Mouse (Mus musculus) neural tube, embryonic 14.5 days (tissue): ENCODE data around the gene Fbxl17. TPM values are rescaled to one million over a fixed set of nuclear protein-coding genes. Genes with fewer than 3 reads are reported as not detected.

Experiments
- ATAC-seq: fragments of 200-750 bp; cut with Nextera tagmentation; 2 replicates; pipeline ENCODE4 v1.8.0; 2017; ENCODE audit warnings: low read depth, mild to moderate bottlenecking, moderate TSS enrichment, moderate library complexity
- H3K27ac ChIP-seq: fragments of 300-500 bp; sonication (generic); 2 replicates; pipeline ENCODE4 v1.5.1; 2014; ENCODE audit warnings: low read depth, mild to moderate bottlenecking, control low read depth, low read length, moderate library complexity, mixed read lengths
- H3K27me3 ChIP-seq: fragments of 300-500 bp; sonication (generic); 2 replicates; pipeline ENCODE4 v1.6.1; 2014; ENCODE audit warnings: low read length; ENCODE audit not compliant: control insufficient read depth, insufficient read depth
- H3K36me3 ChIP-seq: fragments of 300-500 bp; sonication (generic); 2 replicates; pipeline ENCODE4 v1.6.1; 2014; ENCODE audit warnings: low read length, mixed read lengths; ENCODE audit not compliant: control insufficient read depth, insufficient read depth
- H3K4me1 ChIP-seq: fragments of 300-500 bp; sonication (generic); 2 replicates; pipeline ENCODE4 v1.6.1; 2014; ENCODE audit warnings: low read length; ENCODE audit not compliant: control insufficient read depth, insufficient read depth
- H3K4me2 ChIP-seq: fragments of 300-500 bp; sonication (generic); 2 replicates; pipeline ENCODE4 v1.6.1; 2014; ENCODE audit warnings: mild to moderate bottlenecking, low read depth, low read length, control low read depth
- H3K4me3 ChIP-seq: fragments of 300-500 bp; sonication (generic); 2 replicates; pipeline ENCODE4 v1.5.1; 2014; ENCODE audit warnings: low read depth, low read length, control low read depth, mixed read lengths
- H3K9ac ChIP-seq: fragments of 300-500 bp; sonication (generic); replicated peaks from 2 replicates; pipeline ENCODE4 v1.6.1; 2014; ENCODE audit warnings: low read depth, mild to moderate bottlenecking, control low read depth, low read length, mixed read lengths
- H3K9me3 ChIP-seq: fragments of 300-500 bp; sonication (generic); 2 replicates; pipeline ENCODE4 v1.6.1; 2016; ENCODE audit warnings: low read length; ENCODE audit not compliant: control insufficient read depth
- WGBS: fragments of 180-500 bp; shearing (Covaris S2); extraction: QIAGEN DNeasy Blood & Tissue Kit; methylation state at CpG from one replicate; pipeline ENCODE4 v1.1.7; 2014; 5-methylcytosine and 5-hydroxymethylcytosine counted together
- polyA plus RNA-seq: library from polyadenylated mRNA; unstranded; fragments of >200 nt; fragmentation: Nextera tagmentation; extraction: Ambion mirVana; gene quantifications from 2 replicates; pipeline ENCODE4 v1.2.1, GENCODE M21; 2014

The Fbxl17 gene
- polyA plus RNA-seq, 1 experiment from 2014 or later, result 17.4 TPM

- H3K36me3 ChIP-seq, result no peaks in the 10 kb centered on the region
These were observed 409.7 kb downstream of the Fbxl17 start for GRCm38 (mm10) chr17:63090112-63090511.

GRCm38 (mm10) chr17:63087265-63087664, 412.6 kb downstream of the Fbxl17 start:
- Histone ChIP-seq H3K27me3 (no peaks in the 10 kb centered on the region), H3K36me3 (no peaks in the 10 kb centered on the region), H3K9ac (no peak overlapping the region), H3K9me3 (no peaks in the 10 kb centered on the region), H3K27ac (no peak overlapping the region), H3K4me2 (no peak overlapping the region), H3K4me1 (no peaks in the 10 kb centered on the region), H3K4me3 (no peak overlapping the region)
- WGBS, result 79% methylated on average over 10 of the region's 10 CpGs
- no peak for ATAC-seq

More at GRCm38 (mm10) chr17:63090112-63090511, 409.7 kb downstream of the Fbxl17 start:
- Histone ChIP-seq H3K4me2 (no peak overlapping the region), H3K27ac (no peak overlapping the region), H3K4me1 (no peaks in the 10 kb centered on the region), H3K9me3 (no peaks in the 10 kb centered on the region), H3K9ac (no peak overlapping the region), H3K27me3 (no peaks in the 10 kb centered on the region), H3K4me3 (no peak overlapping the region)
- 89% methylated on average over 3 of the region's 3 CpGs for WGBS
- no peak for ATAC-seq

GRCm38 (mm10) chr17:63086526-63086925, 413.3 kb downstream of the Fbxl17 start:
- WGBS, result 69% methylated on average over 3 of the region's 3 CpGs

GRCm38 (mm10) chr17:63085227-63085626, 414.6 kb downstream of the Fbxl17 start:
- ATAC-seq, result no peak
- H3K27ac ChIP-seq, result no peak overlapping the region
- H3K36me3 ChIP-seq, result no peaks in the 10 kb centered on the region
- H3K4me1 ChIP-seq, result no peaks in the 10 kb centered on the region
- H3K4me2 ChIP-seq, result no peak overlapping the region
- no peaks in the 10 kb centered on the region for H3K27me3 ChIP-seq
- 96% methylated on average over 6 of the region's 6 CpGs for WGBS
- no peaks in the 10 kb centered on the region for H3K9me3 ChIP-seq
- no peak overlapping the region for H3K4me3 ChIP-seq
- no peak overlapping the region for H3K9ac ChIP-seq

More at GRCm38 (mm10) chr17:63086526-63086925, 413.3 kb downstream of the Fbxl17 start:
- H3K9me3 ChIP-seq, result no peaks in the 10 kb centered on the region
- H3K27ac ChIP-seq, result no peak overlapping the region
- H3K9ac ChIP-seq, result no peak overlapping the region
- no peaks in the 10 kb centered on the region for H3K27me3 ChIP-seq
- H3K4me3 ChIP-seq, result no peak overlapping the region
- no peaks in the 10 kb centered on the region for H3K36me3 ChIP-seq
- no peaks in the 10 kb centered on the region for H3K4me1 ChIP-seq
- no peak overlapping the region for H3K4me2 ChIP-seq
- no peak for ATAC-seq

GRCm38 (mm10) chr17:63079087-63079486, 420.7 kb downstream of the Fbxl17 start:
- 63% methylated on average over 5 of the region's 5 CpGs for WGBS
- H3K4me1 ChIP-seq, result peaks cover 13% of the 10 kb centered on the region
- no peak overlapping the region for H3K4me3 ChIP-seq
- H3K36me3 ChIP-seq, result no peaks in the 10 kb centered on the region
- ATAC-seq, result no peak
- no peak overlapping the region for H3K27ac ChIP-seq
- H3K9me3 ChIP-seq, result no peaks in the 10 kb centered on the region
- no peak overlapping the region for H3K9ac ChIP-seq
- H3K27me3 ChIP-seq, result no peaks in the 10 kb centered on the region
- no peak overlapping the region for H3K4me2 ChIP-seq

GRCm38 (mm10) chr17:63077509-63077908, 422.3 kb downstream of the Fbxl17 start:
- 68% methylated on average over 5 of the region's 5 CpGs for WGBS
- no peaks in the 10 kb centered on the region for H3K36me3 ChIP-seq
- H3K4me3 ChIP-seq, result no peak overlapping the region
- no peak overlapping the region for H3K9ac ChIP-seq
- H3K4me1 ChIP-seq, result peaks cover 13% of the 10 kb centered on the region
- H3K27me3 ChIP-seq, result no peaks in the 10 kb centered on the region
- H3K27ac ChIP-seq, result no peak overlapping the region
- H3K9me3 ChIP-seq, result no peaks in the 10 kb centered on the region
- no peak for ATAC-seq
- no peak overlapping the region for H3K4me2 ChIP-seq

GRCm38 (mm10) chr17:63076661-63077060, 423.2 kb downstream of the Fbxl17 start:
- Histone ChIP-seq H3K4me1 (peaks cover 13% of the 10 kb centered on the region), H3K36me3 (no peaks in the 10 kb centered on the region), H3K27ac (no peak overlapping the region), H3K4me3 (no peak overlapping the region), H3K27me3 (no peaks in the 10 kb centered on the region), H3K9me3 (no peaks in the 10 kb centered on the region), H3K9ac (no peak overlapping the region), H3K4me2 (no peak overlapping the region)
- no peak for ATAC-seq
- WGBS, result 34% methylated on average over 8 of the region's 8 CpGs

- Histone ChIP-seq H3K27ac (no peak overlapping the region), H3K9me3 (no peaks in the 10 kb centered on the region), H3K27me3 (no peaks in the 10 kb centered on the region), H3K4me1 (peaks cover 13% of the 10 kb centered on the region), H3K9ac (no peak overlapping the region), H3K4me3 (no peak overlapping the region), H3K36me3 (no peaks in the 10 kb centered on the region), H3K4me2 (no peak overlapping the region)
- 27% methylated on average over 8 of the region's 8 CpGs for WGBS
- ATAC-seq, result peak; percentile 38
These were observed 423.8 kb downstream of the Fbxl17 start for GRCm38 (mm10) chr17:63076037-63076426.

GRCm38 (mm10) chr17:63075091-63076036, 424.5 kb downstream of the Fbxl17 start:
- Histone ChIP-seq H3K36me3 (no peaks in the 10 kb centered on the region), H3K9me3 (no peaks in the 10 kb centered on the region), H3K9ac (no peak overlapping the region), H3K4me3 (no peak overlapping the region), H3K4me2 (no peak overlapping the region), H3K4me1 (peaks cover 14% of the 10 kb centered on the region), H3K27ac (no peak overlapping the region), H3K27me3 (no peaks in the 10 kb centered on the region)
- 45% methylated on average over 14 of the region's 14 CpGs for WGBS
- ATAC-seq, result peak; percentile 12; the same call in 1 of the 2 replicates
